Mouse (Mus musculus): ENCODE measurements around the gene Prickle2.

- TF ChIP-seq CTCF (IDR thresholded peaks at IDR 0.05; ENCODE audit: control insufficient read depth, insufficient read depth, insufficient replicate concordance, low read depth, low read length): no peak
- TF ChIP-seq POLR2A (IDR thresholded peaks at IDR 0.05; ENCODE audit: control insufficient read depth, low read depth, low read length): no peak
Observed at GRCm38 (mm10) chr6:92532331-92532730, 173.6 kb downstream of the Prickle2 start.

Measured in testis, adult 2 months (tissue).